Mouse (Mus musculus) liver, postnatal 0 days (tissue): ENCODE measurements at regions not wholly inside any gene's neighbourhood (a gene's known extent, or its start where the extent isn't known, plus 50 kb on each side); places are given as distances from the start of the nearest gene placed in this dataset.

ENCODE experiments used
- CTCF ChIP-seq: sonication (generic); IDR thresholded peaks from 2 replicates; pipeline ENCODE4 v1.5.1; 2016; ENCODE audit warnings: antibody characterized with exemption, low read depth
- EP300 ChIP-seq: IDR thresholded peaks from 2 replicates; pipeline ENCODE4 v1.6.1; 2016; ENCODE audit warnings: antibody characterized with exemption, low read depth, mild to moderate bottlenecking

GRCm38 (mm10) chr15:88468107-88468506, 132.0 kb upstream of the Zdhhc25 start:
- TF ChIP-seq CTCF (no peak), EP300 (no peak)
